Mouse (Mus musculus): Measurements from ENCODE around the gene Sdr9c7.

- TF ChIP-seq POLR2A (IDR thresholded peaks at IDR 0.05; ENCODE audit: low read depth, low read length) (no peak), CTCF (conservative IDR thresholded peaks at IDR 0.05; ENCODE audit: insufficient read depth, insufficient read length, low read depth, low read length) (no peak)
Measured at GRCm38 (mm10) chr10:127915578-127915977, 17.3 kb downstream of the Sdr9c7 start.

Measured in kidney, adult 2 months (tissue).